Mouse (Mus musculus): ENCODE results near the gene Shkbp1. TPM values are rescaled to one million over a fixed set of nuclear protein-coding genes. Genes with fewer than 3 reads are reported as not detected.
A peak's percentile ranks its signal among the peaks of the same experiment; 100 is the strongest.

Shkbp1 gene
- total and polyA plus RNA-seq, 3 experiments: 24.2 to 77.0 TPM; not detected in 1

- no peaks in the 10 kb centered on the region for H3K4me1 ChIP-seq (ENCODE audit: control insufficient read depth in 1 of 2, insufficient read depth in 2 of 2, low read length in 2 of 2)
- H3K36me3 ChIP-seq (ENCODE audit: control insufficient read depth in 1 of 2, insufficient read depth in 2 of 2, low read length in 2 of 2): no peaks in the 10 kb centered on the region
- H3K9me3 ChIP-seq (replicated peaks; ENCODE audit: insufficient read depth, low read length): no peaks in the 10 kb centered on the region
- TF ChIP-seq UBTF (IDR thresholded peaks at IDR 0.05; ENCODE audit: borderline replicate concordance, insufficient read depth, low read depth, low read length) (no peak), RAD21 (IDR thresholded peaks at IDR 0.05; ENCODE audit: low read depth, low read length) (no peak), MXI1 (IDR thresholded peaks at IDR 0.05; ENCODE audit: low read depth, low read length) (no peak), POLR2AphosphoS5 (IDR thresholded peaks at IDR 0.05; ENCODE audit: borderline replicate concordance, low read depth, low read length) (no peak), HCFC1 (IDR thresholded peaks at IDR 0.05; ENCODE audit: low read depth, low read length) (no peak), GATA1 (IDR thresholded peaks at IDR 0.05; ENCODE audit: low read depth, low read length) (no peak), TAL1 (IDR thresholded peaks at IDR 0.05; ENCODE audit: low read length) (no peak), CTCF (IDR thresholded peaks at IDR 0.05 in 2 of 3, conservative IDR thresholded peaks at IDR 0.05 in 1 of 3; ENCODE audit: control insufficient read depth in 1 of 3, insufficient read depth in 1 of 3, low read depth in 2 of 3, low read length in 3 of 3, poor library complexity in 1 of 3, severe bottlenecking in 1 of 3) (no peak), SIN3A (IDR thresholded peaks at IDR 0.05; ENCODE audit: low read length) (no peak), MAFK (IDR thresholded peaks at IDR 0.05; ENCODE audit: borderline replicate concordance, low read depth, low read length) (no peak), USF1 (IDR thresholded peaks at IDR 0.05; ENCODE audit: low read depth, low read length) (no peak), TCF12 (IDR thresholded peaks at IDR 0.05; ENCODE audit: low read depth, low read length) (no peak), MAZ (IDR thresholded peaks at IDR 0.05; ENCODE audit: low read depth, low read length) (no peak), MEF2A (IDR thresholded peaks at IDR 0.05; ENCODE audit: extremely low read depth, insufficient replicate concordance, low read depth, low read length, poor library complexity, severe bottlenecking) (no peak), NELFE (IDR thresholded peaks at IDR 0.05; ENCODE audit: low read depth, low read length) (no peak), USF2 (IDR thresholded peaks at IDR 0.05; ENCODE audit: borderline replicate concordance in 1 of 2, insufficient read depth in 1 of 2, low read depth in 1 of 2, low read length in 2 of 2) (no peak)
- DNase-seq (ENCODE audit: low read depth, low spot score): no peak
- no peak overlapping the region for H3K4me3 ChIP-seq (ENCODE audit: control insufficient read depth in 1 of 2, insufficient read depth in 1 of 2, low read depth in 2 of 2, low read length in 2 of 2)
- H3K9ac ChIP-seq (ENCODE audit: control insufficient read depth, low read depth, low read length, poor library complexity, severe bottlenecking): no peak overlapping the region
- H3K27ac ChIP-seq (ENCODE audit: control insufficient read depth, low read depth, low read length): no peak overlapping the region
- H3K27me3 ChIP-seq (ENCODE audit: control insufficient read depth in 1 of 2, insufficient read depth in 2 of 2, low read length in 2 of 2): no peaks in the 10 kb centered on the region; a peak in 1 of 4 replicates
- no peaks in the 10 kb centered on the region for H3K79me2 ChIP-seq (ENCODE audit: control insufficient read depth, insufficient read depth, low read length, poor library complexity)
Measured at GRCm38 (mm10) chr7:27298033-27298610, 57.7 kb downstream of the Shkbp1 start.

GRCm38 (mm10) chr7:27296518-27296917, 59.3 kb downstream of the Shkbp1 start:
- no peaks in the 10 kb centered on the region for H3K4me1 ChIP-seq (ENCODE audit: control insufficient read depth in 1 of 2, insufficient read depth in 2 of 2, low read length in 2 of 2)

More at GRCm38 (mm10) chr7:27296518-27296917, 59.3 kb downstream of the Shkbp1 start:
- H3K27ac ChIP-seq (ENCODE audit: control insufficient read depth, low read depth, low read length): no peak overlapping the region
- H3K9ac ChIP-seq (ENCODE audit: control insufficient read depth, low read depth, low read length, poor library complexity, severe bottlenecking): no peak overlapping the region
- peaks cover 0 to 2% of the 10 kb centered on the region in 2 experiments; a peak in 1 of 4 replicates for H3K27me3 ChIP-seq (ENCODE audit: control insufficient read depth in 1 of 2, insufficient read depth in 2 of 2, low read length in 2 of 2)
- no peak overlapping the region for H3K4me3 ChIP-seq (ENCODE audit: control insufficient read depth in 1 of 2, insufficient read depth in 1 of 2, low read depth in 2 of 2, low read length in 2 of 2)
- no peaks in the 10 kb centered on the region for H3K9me3 ChIP-seq (replicated peaks; ENCODE audit: insufficient read depth, low read length)
- no peak for TF ChIP-seq NRF1 (IDR thresholded peaks at IDR 0.05; ENCODE audit: insufficient read depth, low read depth, low read length, poor library complexity, severe bottlenecking)
- TF ChIP-seq RAD21 (IDR thresholded peaks at IDR 0.05; ENCODE audit: low read depth, low read length): peak; percentile 54
- TF ChIP-seq TCF12 (IDR thresholded peaks at IDR 0.05; ENCODE audit: low read depth, low read length): no peak
- peak; percentile 39; the same call in 1 of the 2 replicates for TF ChIP-seq SMC3 (IDR thresholded peaks at IDR 0.05; ENCODE audit: low read depth, low read length)
- no peak for TF ChIP-seq ZC3H11A (IDR thresholded peaks at IDR 0.05; ENCODE audit: low read depth, low read length)
- TF ChIP-seq CTCF (IDR thresholded peaks at IDR 0.05 in 2 of 3, conservative IDR thresholded peaks at IDR 0.05 in 1 of 3; ENCODE audit: control insufficient read depth in 1 of 3, insufficient read depth in 1 of 3, low read depth in 2 of 3, low read length in 3 of 3, poor library complexity in 1 of 3, severe bottlenecking in 1 of 3): peak in 2 of 3 experiments; percentile 31 to 52; a peak in 3 of 6 replicates
- no peak for TF ChIP-seq MYB (IDR thresholded peaks at IDR 0.05; ENCODE audit: low read depth, low read length)
- TF ChIP-seq TBP (IDR thresholded peaks at IDR 0.05; ENCODE audit: low read depth, low read length): peak; percentile 44; the same call in 1 of the 2 replicates
- no peak for TF ChIP-seq MEF2A (IDR thresholded peaks at IDR 0.05; ENCODE audit: extremely low read depth, insufficient replicate concordance, low read depth, low read length, poor library complexity, severe bottlenecking)
- DNase-seq (ENCODE audit: low read depth, low spot score): peak; percentile 29
- no peaks in the 10 kb centered on the region for H3K36me3 ChIP-seq (ENCODE audit: control insufficient read depth in 1 of 2, insufficient read depth in 2 of 2, low read length in 2 of 2)
- no peaks in the 10 kb centered on the region for H3K79me2 ChIP-seq (ENCODE audit: control insufficient read depth, insufficient read depth, low read length, poor library complexity)

All from MEL (cell line).